Mouse (Mus musculus) stomach, embryonic 14.5 days (tissue): ENCODE data around the gene Narfl. TPM values are rescaled to one million over a fixed set of nuclear protein-coding genes. Genes with fewer than 3 reads are reported as not detected.
A peak's percentile ranks its signal among the peaks of the same experiment; 100 is the strongest.

Experiments
- ATAC-seq: fragments of 200-750 bp; cut with Nextera tagmentation; 2 replicates; pipeline ENCODE4 v1.8.0; 2017; ENCODE audit warnings: low read depth, moderate TSS enrichment; ENCODE audit not compliant: insufficient number of reproducible peaks, insufficient read depth, low FRiP score
- H3K27ac ChIP-seq: fragments of 300-500 bp; sonication (generic); 2 replicates; pipeline ENCODE4 v1.5.1; 2014; ENCODE audit warnings: mild to moderate bottlenecking, low read length, moderate library complexity, mixed read lengths
- H3K27me3 ChIP-seq: fragments of 300-500 bp; sonication (generic); 2 replicates; pipeline ENCODE4 v1.6.1; 2014; ENCODE audit warnings: low read length, control low read depth, mixed read lengths; ENCODE audit not compliant: control insufficient read depth, insufficient read depth
- H3K36me3 ChIP-seq: fragments of 300-500 bp; sonication (generic); 2 replicates; pipeline ENCODE4 v1.6.1; 2014; ENCODE audit warnings: mild to moderate bottlenecking, control low read depth, low read length, moderate library complexity, mixed read lengths; ENCODE audit not compliant: control insufficient read depth, insufficient read depth
- H3K4me1 ChIP-seq: fragments of 300-500 bp; sonication (generic); 2 replicates; pipeline ENCODE4 v1.6.1; 2014; ENCODE audit warnings: low read length, control low read depth, mixed read lengths; ENCODE audit not compliant: control insufficient read depth, insufficient read depth
- H3K4me2 ChIP-seq: fragments of 300-500 bp; sonication (generic); replicated peaks from 2 replicates; pipeline ENCODE4 v1.6.1; 2014; ENCODE audit warnings: low read depth, low read length, control low read depth
- H3K4me3 ChIP-seq: fragments of 300-500 bp; sonication (generic); 2 replicates; pipeline ENCODE4 v1.5.1; 2014; ENCODE audit warnings: low read depth, low read length, control low read depth
- H3K9ac ChIP-seq: fragments of 300-500 bp; sonication (generic); replicated peaks from 2 replicates; pipeline ENCODE4 v1.6.1; 2014; ENCODE audit warnings: low read depth, mild to moderate bottlenecking, control low read depth, low read length, moderate library complexity, mixed read lengths
- H3K9me3 ChIP-seq: fragments of 300-500 bp; sonication (generic); 2 replicates; pipeline ENCODE4 v1.6.1; 2016; ENCODE audit warnings: low read depth, low read length, control low read depth; ENCODE audit not compliant: control insufficient read depth
- WGBS: fragments of 180-500 bp; shearing (Covaris S2); extraction: QIAGEN DNeasy Blood & Tissue Kit; methylation state at CpG from one replicate; pipeline ENCODE4 v1.1.7; 2014; 5-methylcytosine and 5-hydroxymethylcytosine counted together
- polyA plus RNA-seq: library from polyadenylated mRNA; unstranded; fragments of >200 nt; fragmentation: Nextera tagmentation; extraction: Ambion mirVana; gene quantifications from 2 replicates; pipeline ENCODE4 v1.2.1, GENCODE M21; 2014

Narfl gene
- polyA plus RNA-seq, 1 experiment from 2014 or later = 26.0 TPM

GRCm38 (mm10) chr17:25827546-25828222 is 54.1 kb downstream of the Narfl start:
- WGBS = 90% methylated on average over 20 of the region's 22 CpGs
- Histone ChIP-seq H3K36me3 (peaks cover 34% of the 10 kb centered on the region), H3K9ac (no peak overlapping the region), H3K4me1 (peaks cover 36% of the 10 kb centered on the region), H3K9me3 (no peaks in the 10 kb centered on the region), H3K4me3 (no peak overlapping the region; the same call in 1 of the 2 replicates), H3K27me3 (no peaks in the 10 kb centered on the region), H3K27ac (no peak overlapping the region), H3K4me2 (no peak overlapping the region)
- no peak for ATAC-seq

- no peak for ATAC-seq
- Histone ChIP-seq H3K4me1 (peaks cover 36% of the 10 kb centered on the region), H3K27ac (peak overlapping the region; percentile 88; the same call in 1 of the 2 replicates), H3K27me3 (no peaks in the 10 kb centered on the region), H3K9ac (no peak overlapping the region), H3K4me2 (peak overlapping the region; percentile 91), H3K4me3 (peak overlapping the region; percentile 59), H3K36me3 (peaks cover 34% of the 10 kb centered on the region), H3K9me3 (no peaks in the 10 kb centered on the region)
- WGBS = 80% methylated on average over 8 of the region's 8 CpGs
Measured at GRCm38 (mm10) chr17:25828223-25828594, 54.6 kb downstream of the Narfl start.

- H3K4me1 ChIP-seq = peaks cover 35% of the 10 kb centered on the region
Measured at GRCm38 (mm10) chr17:25828712-25829557, 55.4 kb downstream of the Narfl start, which contains the start of gene Jmjd8. Jmjd8 (plus strand) TSS chr17:25828867.

GRCm38 (mm10) chr17:25829558-25830017 is 56.0 kb downstream of the Narfl start:
- no peak for ATAC-seq
- Histone ChIP-seq H3K9ac (peak overlapping the region; percentile 60), H3K36me3 (peaks cover 34% of the 10 kb centered on the region), H3K4me2 (peak overlapping the region; percentile 91), H3K9me3 (no peaks in the 10 kb centered on the region), H3K27ac (peak overlapping the region; percentile 88), H3K4me3 (peak overlapping the region; percentile 59), H3K4me1 (peaks cover 35% of the 10 kb centered on the region), H3K27me3 (no peaks in the 10 kb centered on the region)
- WGBS = 30% methylated on average over 8 of the region's 8 CpGs

More at GRCm38 (mm10) chr17:25828712-25829557, 55.4 kb downstream of the Narfl start, which contains the start of gene Jmjd8:
- H3K27ac ChIP-seq = peak within 1 kb of the TSS; percentile 88
- under 1% methylated on average over 32 of the region's 32 CpGs for WGBS
- ATAC-seq = peak; percentile 25; the same call in 1 of the 2 replicates
- no peaks in the 10 kb centered on the region for H3K27me3 ChIP-seq
- H3K36me3 ChIP-seq = peaks cover 34% of the 10 kb centered on the region
- H3K4me2 ChIP-seq = peak within 1 kb of the TSS; percentile 91
- H3K4me3 ChIP-seq = peak within 1 kb of the TSS; percentile 59
- peak within 1 kb of the TSS; percentile 60 for H3K9ac ChIP-seq
- no peaks in the 10 kb centered on the region for H3K9me3 ChIP-seq

- Histone ChIP-seq H3K4me3 (no peak overlapping the region), H3K4me2 (peak overlapping the region; percentile 91), H3K36me3 (peaks cover 38% of the 10 kb centered on the region), H3K27ac (no peak overlapping the region), H3K9me3 (no peaks in the 10 kb centered on the region), H3K4me1 (peaks cover 38% of the 10 kb centered on the region), H3K9ac (no peak overlapping the region), H3K27me3 (no peaks in the 10 kb centered on the region)
- ATAC-seq = no peak
- 77% methylated on average over 4 of the region's 4 CpGs for WGBS
Measured at GRCm38 (mm10) chr17:25830200-25830753, 56.7 kb downstream of the Narfl start.

GRCm38 (mm10) chr17:25830806-25831431 is 57.3 kb downstream of the Narfl start:
- Histone ChIP-seq H3K36me3 (peaks cover 36% of the 10 kb centered on the region), H3K4me2 (peak overlapping the region; percentile 99; the same call in 1 of the 2 replicates), H3K27me3 (no peaks in the 10 kb centered on the region), H3K27ac (no peak overlapping the region), H3K4me3 (peak overlapping the region; percentile 81; the same call in 1 of the 2 replicates), H3K9me3 (no peaks in the 10 kb centered on the region), H3K9ac (no peak overlapping the region), H3K4me1 (peaks cover 43% of the 10 kb centered on the region)
- 83% methylated on average over 14 of the region's 14 CpGs for WGBS
- ATAC-seq = no peak

GRCm38 (mm10) chr17:25831451-25832281 is 58.1 kb downstream of the Narfl start:
- H3K27ac ChIP-seq = peak overlapping the region; percentile 88
- H3K4me2 ChIP-seq = peak overlapping the region; percentile 99
- H3K36me3 ChIP-seq = peaks cover 28% of the 10 kb centered on the region
- H3K4me3 ChIP-seq = peak overlapping the region; percentile 81
- no peaks in the 10 kb centered on the region for H3K9me3 ChIP-seq
- WGBS = 55% methylated on average over 21 of the region's 21 CpGs
- ATAC-seq = no peak
- H3K27me3 ChIP-seq = no peaks in the 10 kb centered on the region
- peaks cover 50% of the 10 kb centered on the region for H3K4me1 ChIP-seq
- H3K9ac ChIP-seq = peak overlapping the region; percentile 74
